Mouse (Mus musculus) intestine, embryonic 16.5 days (tissue): ENCODE results near the gene Vmn2r105. TPM values are rescaled to one million over a fixed set of nuclear protein-coding genes. Genes with fewer than 3 reads are reported as not detected.

Experiments used
- ATAC-seq: fragments of 200-750 bp; cut with Nextera tagmentation; 2 replicates; pipeline ENCODE4 v1.8.0; 2017; ENCODE audit warnings: moderate TSS enrichment, moderate library complexity
- H3K27ac ChIP-seq: fragments of 300-500 bp; sonication (generic); 2 replicates; pipeline ENCODE4 v1.5.1; 2014; ENCODE audit warnings: mild to moderate bottlenecking, low read length
- H3K27me3 ChIP-seq: fragments of 300-500 bp; sonication (generic); replicated peaks from 2 replicates; pipeline ENCODE4 v1.6.1; 2014; ENCODE audit warnings: low read length, control low read depth, mixed read lengths; ENCODE audit not compliant: control insufficient read depth, insufficient read depth
- H3K36me3 ChIP-seq: fragments of 300-500 bp; sonication (generic); 2 replicates; pipeline ENCODE4 v1.6.1; 2014; ENCODE audit warnings: low read length, control low read depth; ENCODE audit not compliant: control insufficient read depth, insufficient read depth
- H3K4me1 ChIP-seq: fragments of 300-500 bp; sonication (generic); 2 replicates; pipeline ENCODE4 v1.6.1; 2014; ENCODE audit warnings: low read length, control low read depth, mixed read lengths; ENCODE audit not compliant: control insufficient read depth, insufficient read depth
- H3K4me2 ChIP-seq: fragments of 300-500 bp; sonication (generic); 2 replicates; pipeline ENCODE4 v1.6.1; 2014; ENCODE audit warnings: low read depth, low read length, control low read depth
- H3K4me3 ChIP-seq: fragments of 300-500 bp; sonication (generic); 2 replicates; pipeline ENCODE4 v1.5.1; 2014; ENCODE audit warnings: mild to moderate bottlenecking, low read length
- H3K9ac ChIP-seq: fragments of 300-500 bp; sonication (generic); 2 replicates; pipeline ENCODE4 v1.6.1; 2014; ENCODE audit warnings: low read depth, low read length
- H3K9me3 ChIP-seq: fragments of 300-500 bp; sonication (generic); 2 replicates; pipeline ENCODE4 v1.6.1; 2016; ENCODE audit warnings: low read length, control low read depth; ENCODE audit not compliant: control insufficient read depth
- WGBS: fragments of 180-500 bp; shearing (Covaris S2); extraction: QIAGEN DNeasy Blood & Tissue Kit; methylation state at CpG from one replicate; pipeline ENCODE4 v1.1.7; 2014; 5-methylcytosine and 5-hydroxymethylcytosine counted together
- polyA plus RNA-seq: library from polyadenylated mRNA; unstranded; fragments of >200 nt; fragmentation: Nextera tagmentation; extraction: Ambion mirVana; gene quantifications from 2 replicates; pipeline ENCODE4 v1.2.1, GENCODE M21; 2015

Vmn2r105 gene
- not detected in 2 replicates for polyA plus RNA-seq

- 72% methylated on average over 2 of the region's 2 CpGs for WGBS
These were observed at the start of gene Vmn2r105 for GRCm38 (mm10) chr17:20234952-20235351. Gene Vmn2r105, minus strand, starts transcription at chr17:20235052.

DNA sequence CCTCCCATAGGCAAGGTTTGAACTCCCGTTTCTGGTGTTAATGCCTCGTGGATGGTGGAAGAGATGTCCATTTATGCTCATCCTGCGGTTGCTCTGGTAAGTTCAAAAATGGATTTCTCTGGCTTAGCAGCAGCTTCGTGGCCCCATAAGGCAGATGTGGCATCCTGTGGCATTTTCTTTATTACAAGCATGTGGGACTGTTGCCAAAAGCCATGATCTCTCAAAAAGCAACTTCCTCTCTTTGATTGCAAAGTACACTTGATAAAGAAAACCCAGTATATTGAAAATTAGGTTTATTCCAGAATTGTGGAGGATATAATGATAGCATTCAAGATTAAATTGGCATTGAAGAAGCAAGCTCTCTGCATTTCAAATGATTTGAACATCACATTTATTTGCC is 20.7 kb upstream of the Vmn2r105 start:
- Histone ChIP-seq H3K9me3 (no peaks in the 10 kb centered on the region), H3K36me3 (no peaks in the 10 kb centered on the region), H3K9ac (no peak overlapping the region), H3K4me1 (no peaks in the 10 kb centered on the region), H3K27ac (no peak overlapping the region), H3K27me3 (no peaks in the 10 kb centered on the region), H3K4me3 (no peak overlapping the region), H3K4me2 (no peak overlapping the region)
- WGBS: 72% methylated on average over 4 of the region's 4 CpGs
- no peak for ATAC-seq

More at GRCm38 (mm10) chr17:20234952-20235351, at the start of gene Vmn2r105:
- Histone ChIP-seq H3K27me3 (no peaks in the 10 kb centered on the region), H3K36me3 (no peaks in the 10 kb centered on the region), H3K27ac (no peak within 1 kb of the TSS), H3K4me3 (no peak within 1 kb of the TSS), H3K4me1 (no peaks in the 10 kb centered on the region), H3K9ac (no peak within 1 kb of the TSS), H3K4me2 (no peak within 1 kb of the TSS), H3K9me3 (no peaks in the 10 kb centered on the region)
- no peak for ATAC-seq

- H3K4me1 ChIP-seq: no peaks in the 10 kb centered on the region
- no peak for ATAC-seq
- no peak within 1 kb of the TSS for H3K4me2 ChIP-seq
- H3K27ac ChIP-seq: no peak within 1 kb of the TSS
- no peak within 1 kb of the TSS for H3K9ac ChIP-seq
- no peaks in the 10 kb centered on the region for H3K27me3 ChIP-seq
- no peaks in the 10 kb centered on the region for H3K9me3 ChIP-seq
- no peak within 1 kb of the TSS for H3K4me3 ChIP-seq
- no peaks in the 10 kb centered on the region for H3K36me3 ChIP-seq
These were observed 51.9 kb downstream of the Vmn2r105 start, which contains the start of gene Fpr-rs6 for GRCm38 (mm10) chr17:20182997-20183396. Gene Fpr-rs6, minus strand, starts transcription at chr17:20183097.

Other genes with a start within 250 kb of the Vmn2r105 start
- not detected in 2 replicates for gene Vmn2r104, start 186.7 kb downstream of the Vmn2r105 start, polyA plus RNA-seq
- not detected in 2 replicates for gene Fpr-rs7, start 120.8 kb downstream of the Vmn2r105 start, polyA plus RNA-seq
- not detected in 2 replicates for gene Fpr-rs6, start 52.0 kb downstream of the Vmn2r105 start, polyA plus RNA-seq
- not detected in 2 replicates for gene Vmn2r106, start 50.5 kb upstream of the Vmn2r105 start, polyA plus RNA-seq
- gene Vmn2r107, start 110.2 kb upstream of the Vmn2r105 start, polyA plus RNA-seq: not detected in 2 replicates
- gene Vmn1r224, start 179.1 kb upstream of the Vmn2r105 start, polyA plus RNA-seq: not detected in 2 replicates
- not detected in 2 replicates for gene Vmn2r108, start 246.3 kb upstream of the Vmn2r105 start, polyA plus RNA-seq